Mouse (Mus musculus): ENCODE results near the gene Brsk2. TPM values are rescaled to one million over a fixed set of nuclear protein-coding genes. Genes with fewer than 3 reads are reported as not detected.

Gene Brsk2
- total RNA-seq, 2 experiments from 2014 or later = 0.25 to 0.38 TPM

DNA sequence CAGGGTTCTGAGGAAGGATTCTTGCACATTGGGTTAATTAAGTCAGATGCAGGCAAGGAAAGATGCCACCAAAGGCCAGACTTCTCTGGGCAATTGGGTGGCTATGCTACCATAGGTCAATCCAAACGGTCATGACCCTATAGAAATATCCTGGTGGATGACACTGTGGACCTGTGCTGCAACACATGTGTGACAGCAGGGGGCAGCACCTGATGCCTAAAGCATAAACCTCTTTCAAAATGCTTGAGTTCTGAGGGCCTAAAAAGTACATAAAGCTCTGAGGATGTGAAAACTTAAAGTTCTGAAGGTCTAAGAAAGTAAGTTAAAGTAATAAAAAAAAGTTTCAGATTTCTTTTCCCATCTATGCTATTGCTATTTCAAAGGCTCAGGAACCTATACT, 67.0 kb downstream of the Brsk2 start:
- DNase-seq = peak; percentile 58
- Histone ChIP-seq H3K27ac (peak overlapping the region; percentile 35; the same call in 1 of the 2 replicates), H3K4me3 (no peak overlapping the region)
- no peak; the same call in 1 of the 2 replicates for TF ChIP-seq CTCF (IDR thresholded peaks at IDR 0.05)
- intact Hi-C loops (cut with DNase I) = loop anchor here (1.0 to 5.0 kb wide), 3 partner anchors 22 to 81 kb away; no protein-coding TSS in a partner anchor

- Histone ChIP-seq H3K27ac (peak overlapping the region; percentile 81), H3K4me3 (no peak overlapping the region)
- intact Hi-C loops (cut with DNase I) = loop anchor here (5.0 kb wide), 1 partner anchor 38 kb away; no protein-coding TSS in a partner anchor
- TF ChIP-seq CTCF (IDR thresholded peaks at IDR 0.05) = peak; percentile 54
- DNase-seq = no peak
Observed at GRCm38 (mm10) chr7:142019699-142020098, 70.1 kb downstream of the Brsk2 start.

DNA sequence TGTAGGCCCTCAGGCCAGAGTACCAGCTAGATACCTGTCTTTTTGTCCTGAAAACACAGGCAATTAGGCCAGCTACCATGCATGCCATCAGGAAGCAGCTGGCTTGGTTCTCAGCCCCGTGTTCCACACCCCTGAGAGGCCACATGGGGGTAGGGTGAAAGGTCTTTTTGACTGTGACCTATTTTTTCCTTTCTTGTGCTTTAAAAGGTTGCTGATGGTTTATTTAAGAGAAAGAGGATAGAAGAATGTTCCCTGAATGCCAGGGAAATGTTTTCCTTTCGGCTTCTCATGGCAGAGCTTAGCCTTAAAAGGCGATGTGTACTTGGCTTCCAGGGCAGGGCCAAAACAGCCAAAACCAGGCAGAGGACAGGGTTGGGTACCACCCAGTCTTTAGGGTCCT, 71.3 kb downstream of the Brsk2 start:
- no peak for DNase-seq
- TF ChIP-seq CTCF (IDR thresholded peaks at IDR 0.05) = no peak
- peak overlapping the region; percentile 81 for H3K27ac ChIP-seq
- no peak overlapping the region for H3K4me3 ChIP-seq
- intact Hi-C loops (cut with DNase I) = no loop called here

- Histone ChIP-seq H3K27ac (peak overlapping the region; percentile 81), H3K4me3 (peak overlapping the region; percentile 56)
- DNase-seq = no peak
- intact Hi-C loops (cut with DNase I) = no loop called here
- TF ChIP-seq CTCF (IDR thresholded peaks at IDR 0.05) = no peak
Observed at GRCm38 (mm10) chr7:142025196-142025595, 75.6 kb downstream of the Brsk2 start.

DNA sequence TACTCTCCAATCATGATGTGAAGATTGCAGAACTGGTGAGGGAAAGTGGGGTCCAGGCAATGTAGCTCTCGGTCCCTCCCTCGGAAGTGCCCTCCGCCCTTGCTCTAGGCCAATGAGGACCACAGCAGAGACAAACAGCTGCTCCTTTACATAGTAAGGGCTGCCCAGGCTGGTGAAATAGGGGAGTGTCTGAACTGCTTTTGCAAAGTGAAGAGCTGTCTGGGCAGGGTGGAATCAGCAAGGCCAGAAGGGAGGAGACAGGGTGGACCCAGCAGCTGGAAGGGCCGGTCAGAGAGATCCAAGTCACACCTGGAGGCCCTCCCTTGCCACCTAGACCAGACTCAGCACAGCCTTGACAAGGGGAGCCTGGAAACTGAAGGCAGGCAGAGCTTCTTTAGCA, 76.4 kb downstream of the Brsk2 start:
- no peak for DNase-seq
- intact Hi-C loops (cut with DNase I) = no loop called here
- TF ChIP-seq CTCF (IDR thresholded peaks at IDR 0.05) = no peak
- Histone ChIP-seq H3K4me3 (peak overlapping the region; percentile 56), H3K27ac (peak overlapping the region; percentile 81)

GRCm38 (mm10) chr7:142030073-142030472, 80.5 kb downstream of the Brsk2 start:
- no peak for DNase-seq
- intact Hi-C loops (cut with DNase I) = no loop called here
- no peak overlapping the region for H3K4me3 ChIP-seq
- no peak overlapping the region for H3K27ac ChIP-seq
- no peak for TF ChIP-seq CTCF (IDR thresholded peaks at IDR 0.05)

- Histone ChIP-seq H3K27ac (peak overlapping the region; percentile 85), H3K4me3 (0 out of 2 replicates have a peak overlapping the region, but pooled peaks have one; percentile 19)
- DNase-seq = peak; percentile 88
- no peak for TF ChIP-seq CTCF (IDR thresholded peaks at IDR 0.05)
- intact Hi-C loops (cut with DNase I) = no loop called here
Observed at GRCm38 (mm10) chr7:142034198-142034597, 84.6 kb downstream of the Brsk2 start.

GRCm38 (mm10) chr7:142035048-142035811, 85.7 kb downstream of the Brsk2 start:
- DNase-seq = peak; percentile 42
- H3K27ac ChIP-seq = peak overlapping the region; percentile 85
- intact Hi-C loops (cut with DNase I) = no loop called here
- H3K4me3 ChIP-seq = no peak overlapping the region
- TF ChIP-seq CTCF (IDR thresholded peaks at IDR 0.05) = no peak

DNA sequence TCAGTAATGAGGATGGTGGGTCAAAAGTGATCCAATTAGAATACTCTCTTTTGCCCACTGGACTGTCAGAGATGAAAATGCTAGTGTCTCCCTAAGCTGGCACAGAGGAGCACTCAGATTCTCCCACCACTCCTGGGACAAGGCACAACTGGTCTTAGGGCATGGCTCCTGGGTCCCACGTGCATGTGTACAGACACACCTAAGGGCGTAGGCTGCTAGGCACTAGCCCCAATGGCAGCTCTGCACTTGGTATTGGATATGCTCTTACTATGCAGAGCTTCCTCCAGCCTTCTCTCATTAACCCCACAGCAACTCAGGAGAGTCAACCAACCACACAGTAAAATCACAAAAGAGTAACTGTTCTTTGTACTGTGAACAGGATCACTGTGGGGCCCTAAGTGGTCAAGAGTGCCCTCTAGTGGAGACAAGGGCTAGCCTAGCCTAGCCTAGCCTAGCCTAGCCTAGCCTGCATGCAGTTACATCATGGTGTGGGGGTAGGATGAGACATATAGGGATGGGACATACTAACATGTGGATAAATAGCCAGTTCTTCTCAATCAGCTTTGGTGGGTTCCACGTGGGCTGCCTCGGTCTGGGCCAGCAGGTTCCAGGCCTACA, 88.1 kb downstream of the Brsk2 start:
- peak overlapping the region; percentile 85 for H3K27ac ChIP-seq
- no peak overlapping the region for H3K4me3 ChIP-seq
- peak; percentile 98; the same call in 1 of the 2 replicates for TF ChIP-seq CTCF (IDR thresholded peaks at IDR 0.05)
- peak; percentile 64 for DNase-seq
- intact Hi-C loops (cut with DNase I) = loop anchor here (1.0 kb wide), 1 partner anchor 21 kb away; no protein-coding TSS in a partner anchor

DNA sequence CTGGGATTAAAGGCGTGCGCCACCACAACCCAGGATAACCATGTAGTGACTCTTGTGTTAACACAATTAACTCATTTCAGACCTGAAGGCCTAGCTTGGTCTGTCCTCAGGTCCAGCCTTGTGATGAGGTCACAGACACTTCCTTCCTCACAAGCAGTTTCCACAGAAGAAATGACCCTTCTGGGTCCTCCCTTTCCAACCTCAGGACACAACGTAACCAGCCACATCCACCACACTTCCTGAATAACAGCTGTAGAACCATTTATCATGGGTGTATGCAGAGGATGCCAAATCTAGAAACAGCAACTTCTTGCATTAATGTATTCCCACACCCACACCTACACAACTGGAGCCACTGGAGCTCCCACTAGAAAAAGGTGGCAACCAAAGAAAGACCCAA, 91.2 kb downstream of the Brsk2 start:
- Histone ChIP-seq H3K4me3 (no peak overlapping the region), H3K27ac (peak overlapping the region; percentile 85)
- no peak for TF ChIP-seq CTCF (IDR thresholded peaks at IDR 0.05)
- DNase-seq = no peak
- intact Hi-C loops (cut with DNase I) = no loop called here

- no peak for TF ChIP-seq CTCF (IDR thresholded peaks at IDR 0.05)
- intact Hi-C loops (cut with DNase I) = no loop called here
- Histone ChIP-seq H3K4me3 (no peak overlapping the region), H3K27ac (peak overlapping the region; percentile 29; the same call in 1 of the 2 replicates)
- DNase-seq = no peak
Observed at GRCm38 (mm10) chr7:142045344-142045743, 95.8 kb downstream of the Brsk2 start.

DNA sequence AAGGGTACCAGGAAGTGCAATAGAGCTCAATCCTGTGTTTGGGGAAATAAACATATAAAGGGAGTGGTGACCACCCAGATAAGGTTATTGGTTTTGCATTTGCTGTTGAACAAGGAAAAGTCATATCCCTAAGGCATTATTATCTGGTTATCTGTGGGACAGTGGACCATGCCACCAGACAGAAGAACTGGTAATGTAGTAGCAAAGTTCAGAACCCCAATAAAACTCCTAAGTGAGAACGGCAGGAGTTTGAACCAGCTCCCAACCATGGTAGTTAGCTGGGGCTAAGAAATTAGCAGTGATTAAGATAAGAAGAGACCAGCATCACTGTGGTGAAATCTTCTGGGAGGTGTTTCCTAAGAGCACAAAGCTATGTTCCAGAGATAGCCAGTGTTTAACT, 96.4 kb downstream of the Brsk2 start:
- DNase-seq = no peak
- no peak for TF ChIP-seq CTCF (IDR thresholded peaks at IDR 0.05)
- peak overlapping the region; percentile 38 for H3K27ac ChIP-seq
- intact Hi-C loops (cut with DNase I) = no loop called here
- no peak overlapping the region for H3K4me3 ChIP-seq

GRCm38 (mm10) chr7:142050536-142050935, 101.0 kb downstream of the Brsk2 start:
- intact Hi-C loops (cut with DNase I) = no loop called here
- no peak overlapping the region for H3K4me3 ChIP-seq
- TF ChIP-seq CTCF (IDR thresholded peaks at IDR 0.05) = no peak
- no peak for DNase-seq
- no peak overlapping the region for H3K27ac ChIP-seq

Small RNAs within 50 kb of the gene (microRNA-seq; reads per million reads assigned to microRNA genes)
- gene Mir3104 = not detected

Other genes with a start within 250 kb of the Brsk2 start
- not detected for gene Muc5ac, start 160.8 kb upstream of the Brsk2 start, total RNA-seq (2021)
- not detected for gene Muc5b, start 110.7 kb upstream of the Brsk2 start, total RNA-seq (2021)
- 10 to 100 TPM; 31.8 to 33.0 TPM for gene Tollip, start 31.2 kb upstream of the Brsk2 start, total RNA-seq (2021)
- 10 to 100 TPM; 52.2 to 53.1 TPM for gene Mob2, start 111.3 kb downstream of the Brsk2 start, total RNA-seq (2021)
- gene Dusp8, start 146.1 kb downstream of the Brsk2 start, total RNA-seq (2021) = 10 to 100 TPM; 20.5 to 44.4 TPM
- gene Gm45618, start 171.0 kb downstream of the Brsk2 start, total RNA-seq (2021) = not detected
- not detected for gene Gm39115, start 186.3 kb downstream of the Brsk2 start, total RNA-seq (2021)
- gene Gm45337, start 194.9 kb downstream of the Brsk2 start, total RNA-seq (2021) = not detected
- gene Gm29735, start 207.4 kb downstream of the Brsk2 start, total RNA-seq (2021) = not detected
- not detected for gene Gm4553, start 216.0 kb downstream of the Brsk2 start, total RNA-seq (2021)
- not detected for gene Krtap5-2, start 226.3 kb downstream of the Brsk2 start, total RNA-seq (2021)
- not detected for gene Gm10153, start 240.6 kb downstream of the Brsk2 start, total RNA-seq (2021)

All from gastrocnemius, adult 2 months (tissue).